Mouse (Mus musculus) thymus, postnatal 4 days (tissue): ENCODE data around the gene Dag1.

Experiments
- DNase-seq: peaks from one replicate; pipeline ENCODE4 v3.0.0; 2021

Gene Dag1

DNA sequence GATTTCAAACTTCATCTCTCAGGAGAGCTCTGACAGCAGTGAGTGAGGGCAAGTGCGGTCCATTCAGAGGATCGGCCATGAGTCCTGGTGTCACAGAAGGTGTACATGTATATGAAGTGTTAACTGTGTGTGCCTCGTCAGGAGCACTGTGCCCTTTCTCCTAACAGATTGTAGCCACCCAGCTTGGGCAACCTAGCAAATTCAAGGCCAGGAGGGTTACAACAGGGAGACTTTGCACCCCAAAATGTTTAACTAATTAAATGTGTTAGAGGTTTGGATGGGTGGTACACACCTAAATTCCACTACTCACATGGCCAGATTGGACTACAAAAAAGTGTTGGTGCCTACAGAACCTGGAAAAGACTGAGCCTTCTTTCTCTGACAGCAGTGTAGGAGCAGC lies 42.2 kb downstream of the Dag1 start:
- DNase-seq: no peak

DNA sequence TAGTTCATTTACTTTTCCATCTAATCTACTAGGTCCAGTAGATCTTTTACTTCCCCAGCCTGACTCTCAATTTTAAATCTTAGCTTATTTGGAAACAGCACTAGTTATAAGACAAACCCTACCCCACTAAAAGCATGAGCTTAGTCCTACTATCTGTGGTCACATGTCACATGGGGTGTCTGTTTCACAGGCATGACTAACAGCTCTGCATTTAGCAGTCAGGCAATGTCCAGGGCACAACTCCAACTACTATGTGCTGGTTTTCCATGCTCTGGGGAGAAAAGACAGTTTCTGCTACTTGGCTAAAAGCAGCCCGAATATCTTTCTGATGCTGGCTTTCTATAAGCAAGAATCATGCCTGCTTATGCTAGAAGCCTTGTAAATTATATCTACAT lies 43.4 kb downstream of the Dag1 start:
- no peak for DNase-seq

DNA sequence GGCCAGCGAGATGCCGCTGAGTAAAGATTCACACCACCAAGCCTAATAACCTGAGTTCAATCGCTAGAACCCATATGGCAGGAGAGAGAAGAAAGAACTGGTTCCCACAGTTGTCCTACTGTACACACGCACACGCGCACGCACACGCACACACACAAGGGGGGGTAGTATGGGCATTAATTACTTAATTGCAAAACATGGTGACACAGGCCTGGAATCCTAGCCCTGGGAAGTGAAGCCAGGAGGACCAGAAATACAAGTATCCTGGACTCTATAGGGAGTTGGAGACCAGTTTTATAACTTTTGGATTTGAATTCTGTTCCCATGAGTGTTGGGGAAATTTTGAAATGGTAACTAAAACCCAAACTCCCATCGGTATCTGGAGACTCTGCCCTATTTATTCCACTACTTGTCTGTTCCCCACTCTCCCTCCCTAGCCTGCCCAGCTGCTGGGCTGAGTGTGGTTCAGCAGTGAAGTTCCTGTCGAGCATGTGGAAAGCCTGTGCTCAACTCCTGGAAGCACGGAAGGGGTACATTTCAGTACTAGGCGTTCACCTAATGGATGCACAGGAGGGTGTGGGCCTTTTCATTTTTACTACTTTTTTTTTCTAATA lies 43.9 kb downstream of the Dag1 start:
- DNase-seq: no peak

DNA sequence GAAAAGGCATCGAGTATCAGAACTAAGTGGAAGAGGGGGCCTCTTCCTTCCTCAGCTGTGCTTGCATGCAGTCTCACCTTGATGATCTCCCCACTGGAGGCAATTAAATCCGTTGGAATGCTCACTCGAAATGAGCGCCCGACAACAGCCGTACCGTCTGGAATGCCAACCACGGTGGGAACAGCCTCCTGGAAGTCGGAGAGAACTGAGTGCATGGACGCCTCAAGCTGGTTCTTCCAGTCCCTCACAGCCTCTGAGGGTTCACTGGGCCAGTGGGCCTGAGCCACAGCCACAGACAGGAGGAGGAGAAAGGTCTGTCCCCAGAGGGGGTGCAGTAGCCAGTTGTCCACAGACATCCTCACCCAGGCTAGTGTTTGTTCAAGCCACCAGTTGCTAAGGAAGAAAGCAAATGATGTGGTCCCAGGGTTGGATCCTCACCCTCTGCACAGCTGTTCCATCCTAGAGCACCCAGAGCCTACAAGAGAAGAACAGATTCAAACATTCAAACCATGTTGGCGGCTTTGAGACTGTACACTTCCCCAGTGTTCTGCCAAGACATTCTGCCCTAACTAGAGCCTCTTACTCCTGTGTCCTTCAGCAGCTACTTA lies 45.7 kb downstream of the Dag1 start:
- DNase-seq: no peak

DNA sequence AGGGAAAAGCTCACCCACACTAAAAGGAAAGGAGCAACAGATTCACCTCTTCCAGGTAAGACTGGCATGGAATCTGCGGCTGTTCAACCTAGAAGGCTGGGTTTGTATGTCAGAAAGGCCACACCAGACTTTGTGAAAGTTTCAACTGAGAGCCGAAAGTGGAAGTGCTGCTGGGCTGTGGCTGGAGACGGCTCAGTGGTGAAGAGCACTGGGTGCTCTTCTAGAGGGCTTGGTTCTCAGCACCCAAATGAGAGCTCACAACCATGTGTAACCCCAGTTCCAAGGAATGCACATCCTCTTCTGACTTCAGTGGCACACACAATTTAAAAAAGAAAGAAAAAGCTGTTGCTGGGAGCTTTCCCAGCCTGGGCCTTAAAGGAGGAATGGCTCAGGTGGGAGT lies 46.4 kb downstream of the Dag1 start:
- no peak for DNase-seq

DNA sequence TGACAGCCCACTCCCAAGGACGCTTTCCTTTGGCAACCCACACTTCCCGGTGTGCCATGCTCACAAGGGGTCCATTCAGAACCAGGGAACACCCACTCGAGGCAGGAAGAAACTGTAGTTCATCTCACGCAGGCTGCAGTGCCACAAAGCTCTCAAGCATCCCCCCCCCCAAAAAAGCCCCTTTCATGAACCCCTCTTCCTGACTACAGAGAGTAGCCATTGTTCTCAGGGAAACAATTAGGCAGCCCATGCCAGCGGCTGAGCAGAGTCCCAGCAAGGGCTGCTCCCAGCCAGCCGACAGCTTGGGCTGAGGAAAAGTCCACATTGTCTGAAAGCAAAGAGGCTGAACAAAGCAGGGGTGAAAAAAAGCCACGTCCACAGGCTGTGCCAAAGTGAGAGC lies 50.7 kb downstream of the Dag1 start:
- DNase-seq: no peak

DNA sequence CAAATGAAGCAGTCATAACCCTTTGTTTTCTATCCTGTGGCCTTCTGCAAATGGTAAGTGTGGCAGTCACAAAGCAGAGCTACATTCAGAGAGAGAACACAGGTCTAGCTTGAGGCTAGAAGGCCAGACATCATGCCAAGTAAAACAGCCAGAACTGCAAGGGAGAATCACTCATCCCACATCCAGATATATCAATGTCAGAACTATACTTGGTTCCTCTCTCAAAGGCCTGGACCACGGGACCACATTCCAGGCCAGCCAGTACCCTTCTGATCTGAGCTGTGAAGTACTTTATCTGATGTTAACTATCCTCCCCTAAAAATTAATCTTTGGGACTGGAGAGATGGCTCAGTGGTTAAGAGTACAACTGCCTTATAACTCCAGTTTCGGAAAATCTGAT lies 51.3 kb downstream of the Dag1 start:
- no peak for DNase-seq

DNA sequence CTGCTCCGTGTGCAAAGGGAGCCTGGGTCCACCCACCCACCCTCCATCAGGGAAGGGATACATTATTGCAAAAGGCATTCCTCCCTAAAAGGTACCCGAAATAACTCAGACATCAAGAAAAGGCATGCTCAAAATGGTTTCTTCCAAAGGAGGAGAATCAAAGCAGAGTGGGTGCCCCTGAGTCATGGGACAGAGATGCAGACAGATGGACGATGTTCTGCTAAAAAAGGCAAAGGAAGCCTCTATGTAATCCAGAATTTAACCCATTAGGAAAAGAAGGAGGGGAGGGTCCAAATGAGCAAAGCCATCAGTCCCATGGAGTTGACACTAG lies 58.2 kb downstream of the Dag1 start:
- DNase-seq: no peak

DNA sequence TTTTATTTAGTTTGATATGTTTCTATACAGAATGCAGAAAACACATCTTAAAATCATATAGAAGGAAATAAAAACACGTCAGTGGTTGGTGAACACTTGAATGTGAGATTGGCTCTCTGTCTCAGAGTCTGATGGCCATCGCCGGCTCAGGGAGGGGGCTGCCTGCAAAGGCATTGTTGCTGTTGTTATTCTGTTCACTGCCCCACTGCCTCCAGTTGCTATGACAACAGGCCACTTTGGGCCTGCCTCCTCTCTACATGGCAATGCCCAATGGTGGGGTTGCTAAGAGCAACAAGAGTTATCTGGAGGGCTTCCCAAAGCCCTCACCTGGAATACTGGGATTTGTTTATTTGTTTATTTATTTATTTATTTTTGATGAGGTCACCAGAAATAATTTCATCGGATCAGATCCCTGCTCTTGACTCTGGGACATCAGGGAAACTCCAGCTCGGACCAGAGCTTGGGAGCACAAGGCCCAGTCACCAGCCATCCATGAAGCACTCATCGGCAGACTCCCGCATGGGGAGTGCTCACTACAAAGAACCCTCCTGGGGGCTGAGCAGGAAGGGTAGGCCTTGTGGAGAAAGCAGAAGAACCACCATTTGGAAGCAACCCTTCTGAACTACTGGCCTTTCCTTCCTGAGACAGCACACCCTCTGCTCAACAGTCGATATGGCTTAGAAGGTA lies 58.7 kb downstream of the Dag1 start:
- DNase-seq: no peak

DNA sequence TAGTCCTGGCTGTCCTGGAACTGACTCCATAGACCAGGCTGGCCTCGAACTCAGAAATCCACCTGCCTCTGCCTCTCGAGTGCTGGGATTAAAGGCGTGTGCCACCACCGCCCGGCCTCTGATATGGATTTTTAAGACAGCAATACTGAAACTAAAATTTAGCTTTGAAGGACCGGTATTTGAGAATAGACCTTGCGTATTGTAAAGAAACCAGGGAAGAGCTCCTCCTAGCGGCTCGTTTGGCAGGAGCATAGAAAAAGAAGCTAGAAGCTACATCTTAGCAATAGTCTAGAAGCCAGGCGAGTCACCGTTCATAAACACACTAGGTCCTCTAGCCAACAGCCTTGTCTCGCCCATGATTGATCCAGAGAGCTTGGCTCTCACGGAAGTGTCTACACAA lies 60.7 kb downstream of the Dag1 start:
- peak; percentile 90 for DNase-seq

DNA sequence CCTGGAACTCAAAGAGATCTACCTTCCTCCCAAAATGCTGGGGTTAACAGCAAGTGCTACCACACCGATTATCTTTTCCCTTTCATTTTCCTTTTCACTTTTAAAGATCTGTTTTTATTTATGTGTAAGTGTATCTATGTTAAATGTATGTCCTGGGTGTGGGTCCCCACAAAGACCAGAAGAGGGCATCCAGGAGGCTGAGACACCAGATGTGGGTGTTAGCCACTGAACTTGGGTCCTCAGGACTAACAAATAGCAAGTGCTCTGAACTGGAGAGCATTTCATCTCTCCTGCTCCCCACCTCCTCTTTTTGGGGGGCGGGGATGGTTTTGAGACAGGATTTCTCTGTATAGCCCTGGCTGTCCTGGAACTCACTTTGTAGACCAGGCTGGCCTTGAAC lies 61.6 kb downstream of the Dag1 start:
- DNase-seq: no peak

DNA sequence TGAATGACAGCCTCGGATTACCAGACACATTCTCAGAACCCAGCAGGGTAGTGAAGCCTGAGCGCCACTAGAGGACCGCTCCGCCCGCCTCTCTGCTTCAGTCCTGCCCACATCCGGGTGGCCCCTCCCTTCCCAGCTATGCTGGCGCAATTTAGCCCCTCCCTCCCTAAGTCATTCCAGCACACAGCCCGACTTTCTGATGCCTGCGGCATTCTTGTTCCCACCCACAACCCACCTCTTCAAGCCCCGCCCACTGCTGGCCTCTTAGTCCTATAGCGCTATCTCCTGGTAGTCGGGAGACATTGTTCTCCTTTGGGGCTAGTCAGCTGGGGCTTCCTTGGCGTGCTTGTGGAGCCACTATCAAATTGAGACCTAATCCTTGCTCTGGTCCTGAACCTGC lies 62.6 kb downstream of the Dag1 start:
- DNase-seq: peak; percentile 94

DNA sequence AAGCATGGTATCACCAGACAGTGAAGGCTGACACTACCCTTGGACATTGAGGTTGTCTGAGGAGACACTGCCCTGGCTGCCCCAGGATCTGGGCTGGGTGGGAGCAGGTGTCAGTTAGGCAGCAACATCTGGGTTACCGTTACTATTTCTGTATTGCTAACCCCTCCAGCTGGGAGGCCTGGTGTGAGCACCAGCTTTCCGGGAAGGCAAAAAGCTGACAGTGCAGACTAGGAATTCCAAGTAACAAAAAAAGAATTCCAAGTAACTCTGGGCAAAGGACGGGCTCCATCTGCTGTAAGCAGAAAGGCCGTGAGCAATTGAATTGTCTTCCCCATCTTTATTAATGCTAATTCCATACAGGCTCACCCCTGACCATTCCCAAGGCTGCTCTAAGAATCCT lies 65.1 kb downstream of the Dag1 start:
- DNase-seq: no peak

DNA sequence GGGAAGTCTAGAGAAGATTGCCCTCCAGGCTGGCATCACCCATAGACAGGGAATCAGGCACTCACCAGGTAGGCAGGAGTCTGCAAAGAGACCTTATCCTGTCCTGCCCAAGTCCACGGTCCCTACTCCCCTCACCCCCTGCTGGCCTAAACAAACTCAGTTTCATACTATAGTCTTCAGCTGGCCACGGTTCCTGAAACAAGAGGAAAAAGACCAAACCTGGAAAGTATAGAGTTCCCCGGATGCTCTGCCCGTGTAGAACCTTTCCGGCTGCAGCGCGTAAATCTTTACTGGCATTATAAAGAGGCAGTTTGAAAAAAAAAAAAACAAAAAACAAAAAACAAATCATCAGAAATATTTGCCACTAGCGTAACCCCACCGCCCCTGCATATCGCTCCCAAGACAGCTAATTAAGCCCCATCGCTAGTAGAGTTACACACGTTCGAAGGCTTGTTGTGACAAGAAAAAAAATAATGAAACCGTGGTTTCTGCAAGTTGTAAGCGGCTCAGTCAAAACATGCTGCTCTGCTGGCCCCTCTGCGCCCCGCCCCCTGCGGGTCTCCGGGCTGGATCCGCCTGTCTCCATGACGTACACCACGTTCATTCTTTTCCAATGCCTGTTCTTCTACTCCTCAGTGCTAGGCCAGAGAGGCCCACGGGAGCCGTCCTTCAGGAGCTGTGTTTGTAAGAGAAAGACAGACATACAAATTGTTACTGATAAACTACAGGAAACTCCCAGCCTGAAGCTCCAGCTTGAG lies 66.7 kb downstream of the Dag1 start:
- peak; percentile 36 for DNase-seq

DNA sequence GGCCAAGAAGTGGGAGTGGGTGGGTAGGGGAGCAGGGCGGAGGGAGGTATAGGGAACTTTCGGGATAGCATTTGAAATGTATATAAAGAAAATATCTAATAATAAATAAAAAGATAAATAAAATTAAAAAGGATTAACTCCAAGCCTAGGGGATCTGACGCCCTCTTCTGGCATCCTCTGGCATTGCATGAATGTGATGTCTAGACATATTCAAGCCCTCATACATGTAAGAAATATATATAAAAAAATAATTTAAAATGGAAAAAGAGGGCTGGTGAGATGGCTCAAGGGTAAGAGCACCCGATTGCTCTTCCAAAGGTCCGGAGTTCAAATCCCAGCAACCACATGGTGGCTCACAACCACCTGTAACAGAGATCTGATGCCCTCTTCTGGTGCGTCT lies 67.5 kb downstream of the Dag1 start:
- peak; percentile 55 for DNase-seq

DNA sequence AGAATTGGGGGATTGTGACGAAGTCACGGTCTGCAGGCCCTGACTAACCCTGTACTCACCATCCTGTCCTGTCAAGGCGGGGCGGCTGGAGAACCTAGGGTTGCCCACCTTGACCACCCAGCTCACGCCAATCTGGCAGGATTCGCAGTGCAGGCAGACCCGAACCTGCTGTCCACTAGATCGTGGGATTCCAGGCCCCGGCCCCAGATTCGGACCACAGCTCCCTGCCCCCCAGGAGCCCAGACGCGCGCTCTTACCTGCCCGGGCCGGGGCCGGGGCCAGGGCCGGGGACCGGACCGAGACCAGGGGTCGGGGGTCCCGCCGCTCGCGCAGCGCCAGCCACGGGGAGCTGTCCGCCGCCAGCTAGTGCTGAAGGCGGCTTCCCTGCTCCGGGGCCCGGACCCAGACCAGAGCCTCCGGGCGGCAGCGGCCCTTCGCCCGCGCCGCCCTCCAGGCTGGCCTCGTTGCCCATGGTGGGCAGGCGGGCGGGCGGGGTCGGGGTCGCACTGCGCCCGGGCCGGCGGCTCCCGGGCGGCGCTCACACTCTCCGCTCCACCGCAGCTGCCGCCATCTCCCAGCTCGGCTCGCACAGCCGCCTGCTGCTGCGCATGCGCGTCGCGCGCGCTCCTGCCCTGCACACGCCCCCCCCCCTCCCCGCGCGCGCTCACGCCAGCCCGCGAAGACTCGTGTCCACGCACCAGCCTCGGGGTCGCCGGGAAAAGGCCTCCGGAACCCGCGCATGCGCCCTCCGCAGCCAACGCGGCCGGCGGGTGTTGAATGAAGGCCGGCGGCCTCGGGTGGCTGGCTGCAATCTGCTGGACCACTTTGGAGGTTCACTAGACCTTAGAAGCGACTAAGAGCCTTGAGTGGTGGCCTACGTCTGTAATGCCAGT lies 73.7 kb downstream of the Dag1 start, which contains the start of gene Bsn:
Bsn (minus strand) TSS at position 598 of the 893 bp plus-strand sequence.
- peak; percentile 84 for DNase-seq

DNA sequence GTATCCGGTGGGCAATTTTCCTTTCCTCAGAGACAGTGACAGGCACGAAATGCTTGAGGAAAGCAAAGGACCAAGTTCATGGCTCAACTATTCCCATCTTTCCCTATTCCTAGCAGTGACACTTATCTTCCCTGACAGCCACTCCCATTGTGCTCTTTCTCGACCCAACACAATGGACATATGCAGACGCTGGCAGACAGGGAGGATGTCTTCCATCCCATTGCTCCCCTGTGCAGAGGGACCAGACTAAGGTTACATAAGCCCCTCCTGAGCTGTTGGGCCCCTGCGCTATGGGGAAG lies 74.3 kb downstream of the Dag1 start:
- DNase-seq: no peak

DNA sequence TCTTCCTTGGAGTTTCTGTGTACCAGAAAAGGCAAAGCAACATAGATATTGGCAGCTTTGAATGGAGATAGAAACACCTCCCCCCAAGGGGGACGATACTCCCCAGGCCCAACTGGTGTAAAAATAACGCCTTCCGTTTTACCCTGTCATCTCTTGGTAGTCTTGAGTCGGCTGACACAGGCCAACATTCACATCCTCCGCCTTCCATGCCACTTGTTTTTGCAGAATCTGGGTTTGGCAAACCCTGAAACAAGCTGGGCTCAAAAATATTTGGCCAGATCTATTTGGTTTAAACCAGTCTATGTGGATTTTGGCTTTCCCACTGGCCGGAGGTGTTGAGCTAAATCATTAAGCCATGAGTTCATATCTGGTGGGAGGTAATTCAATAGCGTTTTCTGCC lies 74.7 kb downstream of the Dag1 start:
- DNase-seq: no peak

DNA sequence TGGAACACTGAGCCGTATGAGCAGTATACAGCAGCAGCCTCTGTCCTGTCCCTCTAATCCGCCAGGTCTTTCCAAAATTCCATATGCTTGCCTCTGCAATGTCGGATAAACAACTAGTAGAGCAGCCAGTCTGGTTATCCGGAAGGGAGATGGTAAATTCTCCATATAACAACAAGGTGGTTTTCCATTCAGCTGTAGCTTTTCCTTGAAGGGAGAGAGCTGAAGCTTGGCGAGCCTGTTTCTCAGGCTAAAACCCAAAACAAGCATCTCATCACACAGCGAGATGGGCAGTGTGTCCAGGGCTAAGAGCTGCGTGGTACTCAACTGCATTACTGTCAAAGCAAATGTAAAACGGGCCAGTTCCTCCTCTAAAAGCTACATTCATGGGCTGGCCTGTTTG lies 75.2 kb downstream of the Dag1 start:
- DNase-seq: no peak

DNA sequence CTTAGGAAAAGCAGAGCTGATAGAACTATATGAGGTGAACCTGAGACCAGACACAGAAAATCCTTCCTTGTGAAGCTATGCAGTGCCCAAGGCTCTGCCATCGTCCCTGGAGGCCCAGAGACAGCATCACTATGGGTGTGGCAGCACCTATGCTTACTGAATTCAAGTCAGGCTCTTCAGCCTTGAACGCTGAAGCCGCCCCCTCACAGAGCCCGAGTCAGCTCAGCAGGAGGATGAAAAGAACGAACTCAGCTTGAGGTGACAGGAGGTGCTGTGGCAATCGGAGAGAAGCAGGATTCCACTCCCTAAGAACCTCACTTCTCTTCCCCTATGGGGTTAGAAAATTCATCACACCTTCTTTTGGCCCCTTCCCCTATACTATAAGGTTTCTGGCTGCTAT lies 76.1 kb downstream of the Dag1 start:
- DNase-seq: no peak

DNA sequence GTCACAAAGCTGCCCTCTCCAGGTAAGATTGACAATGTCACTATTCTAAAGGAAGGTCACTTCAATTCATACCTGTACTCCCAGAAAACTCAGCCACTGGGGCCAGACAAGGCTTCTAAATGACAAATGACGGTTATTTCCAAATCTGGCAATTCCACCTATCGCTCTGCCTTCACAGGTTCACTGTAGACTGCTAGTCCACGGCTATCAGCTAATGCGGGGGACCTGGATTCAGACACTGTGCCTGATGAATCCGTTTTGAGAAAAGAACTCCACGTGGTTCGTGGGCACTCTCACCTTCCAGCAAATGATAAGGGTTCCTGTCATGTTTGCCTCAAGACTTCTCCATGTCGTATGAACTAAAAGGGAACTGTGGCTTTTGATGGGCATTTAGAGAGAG lies 78.0 kb downstream of the Dag1 start:
- DNase-seq: no peak

DNA sequence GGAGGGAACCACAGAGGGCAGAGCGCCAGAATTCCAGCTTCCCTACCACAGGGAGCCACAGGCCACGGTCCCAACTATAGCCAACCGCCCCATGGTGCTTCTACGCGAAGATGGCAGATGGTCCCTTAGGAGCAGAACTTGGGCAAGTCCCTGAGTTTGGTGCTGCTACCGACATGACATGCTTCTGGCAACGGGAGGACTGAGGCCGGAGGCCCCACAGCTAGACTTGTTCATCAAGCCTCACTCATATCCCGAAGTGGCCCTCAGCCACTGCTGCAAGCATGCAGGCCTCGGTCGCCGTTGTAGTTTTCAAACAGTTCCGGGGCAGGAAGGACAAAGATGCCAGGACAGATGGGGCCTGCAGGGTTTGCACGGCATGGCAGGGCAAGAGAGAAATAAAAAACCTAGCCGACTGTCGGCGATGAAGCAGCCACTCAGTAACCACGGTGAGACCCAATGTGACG lies 80.2 kb downstream of the Dag1 start:
- DNase-seq: no peak
